Mouse (Mus musculus): ENCODE measurements around the gene Sema5a.

Sema5a gene

GRCm38 (mm10) chr15:32310834-32311233, 66.2 kb downstream of the Sema5a start:
- DNase-seq = no peak

GRCm38 (mm10) chr15:32311287-32311686, 66.7 kb downstream of the Sema5a start:
- no peak for DNase-seq

- DNase-seq = no peak
Observed at GRCm38 (mm10) chr15:32317074-32317473, 72.5 kb downstream of the Sema5a start.

- no peak for DNase-seq
Observed at GRCm38 (mm10) chr15:32320739-32321138, 76.1 kb downstream of the Sema5a start.

GRCm38 (mm10) chr15:32322455-32323220, 78.0 kb downstream of the Sema5a start:
- DNase-seq = no peak

- DNase-seq = no peak
Observed at GRCm38 (mm10) chr15:32323224-32323623, 78.6 kb downstream of the Sema5a start.

GRCm38 (mm10) chr15:32324105-32324504, 79.5 kb downstream of the Sema5a start:
- DNase-seq = no peak

GRCm38 (mm10) chr15:32328370-32329004, 83.9 kb downstream of the Sema5a start:
- DNase-seq = no peak

- no peak for DNase-seq
Observed at GRCm38 (mm10) chr15:32329670-32330330, 85.2 kb downstream of the Sema5a start.

- DNase-seq = no peak
Observed at GRCm38 (mm10) chr15:32330427-32330826, 85.8 kb downstream of the Sema5a start.

GRCm38 (mm10) chr15:32331037-32331436, 86.4 kb downstream of the Sema5a start:
- no peak for DNase-seq

GRCm38 (mm10) chr15:32333456-32333855, 88.8 kb downstream of the Sema5a start:
- no peak for DNase-seq

GRCm38 (mm10) chr15:32337810-32338209, 93.2 kb downstream of the Sema5a start:
- DNase-seq = no peak

GRCm38 (mm10) chr15:32338721-32339290, 94.2 kb downstream of the Sema5a start:
- DNase-seq = no peak

GRCm38 (mm10) chr15:32339426-32339825, 94.8 kb downstream of the Sema5a start:
- DNase-seq = no peak

GRCm38 (mm10) chr15:32341423-32341822, 96.8 kb downstream of the Sema5a start:
- no peak for DNase-seq

- DNase-seq = no peak
Observed at GRCm38 (mm10) chr15:32343544-32343943, 98.9 kb downstream of the Sema5a start.

- no peak for DNase-seq
Observed at GRCm38 (mm10) chr15:32347315-32347714, 102.7 kb downstream of the Sema5a start.

GRCm38 (mm10) chr15:32349276-32349675, 104.7 kb downstream of the Sema5a start:
- no peak for DNase-seq

- DNase-seq = no peak
Observed at GRCm38 (mm10) chr15:32352995-32353394, 108.4 kb downstream of the Sema5a start.

- no peak for DNase-seq
Observed at GRCm38 (mm10) chr15:32353513-32353912, 108.9 kb downstream of the Sema5a start.

- no peak for DNase-seq
Observed at GRCm38 (mm10) chr15:32356805-32357204, 112.2 kb downstream of the Sema5a start.

GRCm38 (mm10) chr15:32367841-32368240, 123.2 kb downstream of the Sema5a start:
- DNase-seq = no peak

GRCm38 (mm10) chr15:32370914-32371313, 126.3 kb downstream of the Sema5a start:
- no peak for DNase-seq

Data from lung, postnatal 14 days (tissue).